Mouse (Mus musculus): ENCODE results near the gene Sdf2.

- TF ChIP-seq EP300 (IDR thresholded peaks at IDR 0.05; ENCODE audit: low read depth) (no peak), CTCF (IDR thresholded peaks at IDR 0.05; ENCODE audit: low read depth) (peak; percentile 76)
Observed at GRCm38 (mm10) chr11:78262550-78262949, 17.0 kb downstream of the Sdf2 start.
